Mouse (Mus musculus) kidney, postnatal 36 days (tissue): ENCODE results near the gene Phlpp1.

Experiments used
- DNase-seq, 2 experiments: peaks; one replicate each; pipeline ENCODE4 v3.0.0; 2021 to 2022; ENCODE audit warnings: mixed read lengths in 2 of 2

The Phlpp1 gene

DNA sequence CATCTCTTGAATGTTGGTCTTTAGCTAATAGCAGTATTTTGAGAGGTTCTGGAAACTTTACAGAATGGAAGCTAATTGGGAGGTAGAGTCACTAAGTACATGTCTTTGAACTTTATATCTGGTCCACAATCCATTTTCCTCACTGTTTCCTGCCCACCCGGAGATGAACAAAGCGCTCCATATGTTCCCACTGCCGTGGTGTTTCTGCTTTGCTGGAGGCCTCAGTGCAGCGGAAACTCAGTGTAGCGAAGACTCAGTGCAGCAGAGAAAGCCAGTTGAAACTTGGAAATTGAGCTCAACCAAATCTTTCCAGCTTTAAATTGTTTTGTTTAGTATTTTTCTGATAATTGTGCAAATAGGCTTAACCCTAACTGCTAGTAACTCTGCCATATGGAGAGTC is 26.4 kb downstream of the Phlpp1 start:
- DNase-seq: no peak

DNA sequence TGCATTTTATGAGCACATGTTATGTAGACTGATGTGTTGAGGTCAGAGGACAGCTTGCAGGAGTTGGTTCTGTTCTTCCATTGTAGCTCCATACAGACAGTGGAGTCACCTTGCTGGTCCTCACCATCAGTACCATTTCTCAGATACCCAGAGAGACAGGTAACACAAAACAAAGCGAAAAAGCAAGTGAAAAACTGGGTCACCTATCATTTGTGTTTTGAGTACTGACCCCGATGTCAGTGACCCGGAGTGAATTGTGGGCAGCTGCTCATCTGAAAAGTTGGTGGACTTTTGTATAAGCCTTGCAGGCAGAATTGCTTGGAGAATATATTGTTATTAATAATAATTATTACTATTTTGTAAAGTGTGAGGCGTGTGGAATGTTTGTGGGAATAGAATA is 27.6 kb downstream of the Phlpp1 start:
- no peak for DNase-seq

- DNase-seq: peak; percentile 78 to 84
These were observed 28.1 kb downstream of the Phlpp1 start for GRCm38 (mm10) chr1:106199686-106200085.

- no peak for DNase-seq
These were observed 29.5 kb downstream of the Phlpp1 start for GRCm38 (mm10) chr1:106201025-106201424.

DNA sequence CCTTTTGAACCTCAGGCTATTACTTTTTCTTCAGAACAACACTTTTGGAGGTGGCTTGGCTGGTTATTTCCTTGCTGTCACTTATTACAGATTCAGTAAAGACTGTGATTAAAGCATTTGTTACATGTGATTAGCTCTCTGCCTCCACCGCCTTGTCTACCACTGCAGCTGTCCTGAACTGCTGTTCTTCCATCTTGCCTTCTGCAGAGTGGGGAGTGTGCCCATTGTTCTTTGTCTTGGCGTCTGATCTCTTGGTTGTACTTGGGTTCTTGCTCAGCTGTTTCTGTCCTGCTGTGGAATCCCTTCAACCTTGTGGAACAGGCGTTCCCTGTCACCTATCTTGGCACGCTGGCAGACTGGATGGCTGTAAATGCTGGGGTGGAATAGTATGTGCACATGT is 30.4 kb downstream of the Phlpp1 start:
- no peak for DNase-seq

DNA sequence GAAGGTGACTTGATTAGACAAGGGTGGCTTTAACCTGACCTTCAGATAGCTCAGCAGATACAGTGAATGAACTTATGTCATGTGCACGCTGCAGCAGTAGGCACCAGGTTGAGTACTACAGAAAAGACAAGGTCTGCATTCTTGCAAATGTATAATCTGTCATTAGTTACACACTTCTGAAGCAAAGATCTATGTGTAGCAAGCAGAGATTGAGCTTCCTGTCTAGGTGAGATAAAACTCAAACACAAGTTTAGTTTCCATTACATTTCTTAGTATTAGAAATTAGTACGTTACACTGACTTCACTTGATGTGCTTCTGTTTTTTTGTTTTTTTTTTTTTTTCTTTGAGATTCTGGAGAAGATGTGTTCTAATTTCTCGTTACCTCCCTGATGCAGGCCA is 32.4 kb downstream of the Phlpp1 start:
- no peak for DNase-seq

GRCm38 (mm10) chr1:106204350-106204749 is 32.8 kb downstream of the Phlpp1 start:
- DNase-seq: no peak

DNA sequence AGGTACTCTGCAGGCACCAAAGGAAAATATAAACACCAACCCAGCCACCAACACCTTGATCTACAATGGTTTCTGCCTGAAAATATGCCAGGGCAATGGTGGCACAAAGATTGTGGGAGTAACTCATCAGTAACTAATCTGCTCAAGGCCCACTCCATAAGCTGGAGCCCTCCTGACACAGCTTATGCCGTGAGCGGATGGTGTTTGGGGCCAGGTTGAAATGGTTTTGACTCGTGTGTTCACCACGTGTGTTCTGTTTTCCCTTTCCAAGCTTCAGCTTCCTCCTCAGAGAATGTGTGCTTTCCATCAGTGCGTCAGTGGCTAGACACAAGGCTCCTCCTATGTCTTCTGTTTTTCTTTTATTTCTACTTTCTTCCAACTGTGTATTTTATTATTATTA is 37.0 kb downstream of the Phlpp1 start:
- no peak for DNase-seq

DNA sequence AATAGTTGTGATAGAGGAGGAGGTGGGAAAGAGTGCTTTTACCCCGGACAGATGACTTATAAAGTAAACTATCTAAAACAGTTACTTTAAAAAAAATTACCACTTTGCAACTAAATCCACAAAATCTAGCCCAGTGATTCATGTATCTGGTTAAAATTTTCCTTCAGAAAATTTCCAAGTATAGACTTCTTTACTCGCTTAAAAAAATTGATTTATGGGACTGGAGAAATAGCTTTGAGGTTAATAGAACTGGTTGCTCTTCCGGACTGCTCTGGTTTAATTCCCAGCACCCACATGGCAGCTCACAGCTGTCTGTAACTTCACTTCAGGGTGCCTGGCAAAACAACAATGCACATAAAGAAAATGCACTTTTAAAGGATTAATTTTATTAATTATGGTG is 38.9 kb downstream of the Phlpp1 start:
- no peak for DNase-seq

DNA sequence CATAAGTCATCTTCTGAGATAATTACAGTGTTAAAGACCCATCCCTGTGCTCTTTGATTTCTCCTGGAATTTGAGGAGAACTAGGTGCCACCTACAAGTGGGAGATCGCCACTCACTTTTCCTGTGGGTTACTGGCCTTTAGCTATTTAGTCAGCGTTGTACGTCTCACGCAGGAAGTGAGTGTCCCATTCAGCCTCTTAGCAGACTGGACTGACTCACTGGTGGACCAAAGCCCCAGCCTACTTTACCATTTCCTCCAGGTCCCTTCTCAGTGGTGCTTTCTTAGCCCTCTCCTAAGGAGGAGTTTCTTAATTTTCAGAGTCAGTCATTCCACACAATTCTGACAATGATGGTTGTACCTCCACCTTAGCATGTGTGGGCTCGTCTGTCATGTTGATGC is 39.6 kb downstream of the Phlpp1 start:
- no peak for DNase-seq

GRCm38 (mm10) chr1:106220431-106220830 is 48.9 kb downstream of the Phlpp1 start:
- DNase-seq: no peak

DNA sequence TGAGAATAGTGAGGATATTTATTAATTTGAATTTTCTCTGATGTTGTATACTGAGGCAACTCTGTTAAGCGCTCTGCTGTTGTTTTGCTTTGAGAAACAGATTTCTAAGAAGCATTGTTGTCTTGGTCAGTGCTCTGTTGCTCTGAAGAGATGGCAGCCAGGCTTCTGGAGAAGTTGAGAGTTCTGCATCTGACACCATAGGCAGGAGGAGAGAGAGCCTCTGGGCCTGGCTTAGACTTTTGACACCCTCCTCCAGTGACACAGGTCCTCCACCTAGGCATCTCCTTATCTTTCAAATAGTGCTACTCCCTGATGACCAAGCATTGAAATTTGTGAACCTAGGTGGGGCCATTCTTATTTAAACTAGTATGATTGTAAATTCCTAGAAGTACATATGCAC is 49.8 kb downstream of the Phlpp1 start:
- DNase-seq: no peak

- DNase-seq: no peak
These were observed 50.4 kb downstream of the Phlpp1 start for GRCm38 (mm10) chr1:106221964-106222363.

DNA sequence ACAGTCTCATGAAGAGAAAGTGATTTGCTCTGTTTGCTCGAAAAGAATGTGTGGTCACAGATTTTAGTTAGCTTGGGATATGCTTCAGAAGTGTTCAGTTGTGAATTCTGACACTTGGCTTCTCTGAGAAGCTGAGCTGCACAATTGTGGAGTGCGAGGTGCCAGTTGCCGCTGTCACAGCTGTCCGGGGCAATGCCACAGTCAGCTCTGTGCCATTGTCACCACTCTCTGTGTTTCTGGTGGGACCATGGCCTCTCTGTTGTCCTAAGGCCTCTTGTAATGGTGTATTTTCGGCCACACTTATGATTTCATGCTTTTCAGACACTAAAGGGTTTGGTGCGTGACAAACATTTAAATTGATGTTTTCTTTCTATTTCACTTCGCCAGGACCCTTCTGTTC is 55.1 kb downstream of the Phlpp1 start:
- DNase-seq: no peak

DNA sequence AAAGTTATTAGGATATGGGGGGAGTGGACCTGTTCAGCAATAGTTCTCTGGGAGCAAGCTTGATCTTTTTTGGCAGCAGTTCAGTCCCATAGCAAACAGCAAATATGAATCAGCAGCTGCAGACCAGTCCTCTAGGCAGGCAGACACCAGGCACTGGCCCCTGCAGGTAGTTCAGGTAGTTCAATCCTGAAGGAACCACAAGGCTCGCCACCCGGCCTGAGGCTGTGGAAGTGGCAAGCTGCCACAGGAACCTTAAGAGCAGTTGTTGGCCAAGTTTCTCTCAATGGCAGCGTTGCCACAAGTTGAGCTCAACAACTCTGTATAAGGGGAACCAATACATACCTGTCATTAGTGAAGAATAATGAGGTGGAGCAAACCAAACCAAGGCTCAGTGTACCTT is 58.8 kb downstream of the Phlpp1 start:
- peak; percentile 37 to 58 for DNase-seq

DNA sequence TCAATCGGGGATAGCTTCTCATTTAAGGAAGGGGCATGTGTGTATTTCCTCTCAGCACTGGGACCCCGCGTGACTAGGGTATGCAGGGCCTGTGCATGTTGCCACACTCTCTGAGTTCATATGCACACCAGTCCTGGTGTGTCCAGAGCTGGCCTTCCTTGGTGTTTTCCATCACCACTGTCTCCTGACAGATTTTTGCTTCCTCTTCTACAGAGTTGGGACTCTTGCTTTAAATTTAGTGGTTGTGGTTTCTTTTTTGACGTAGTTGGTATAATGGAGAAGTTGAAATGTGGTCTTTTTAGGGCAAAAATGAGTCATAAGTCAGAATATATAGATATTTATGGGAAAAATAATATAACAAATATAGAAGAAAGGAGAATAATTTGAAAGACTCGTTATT is 59.8 kb downstream of the Phlpp1 start:
- no peak for DNase-seq

DNA sequence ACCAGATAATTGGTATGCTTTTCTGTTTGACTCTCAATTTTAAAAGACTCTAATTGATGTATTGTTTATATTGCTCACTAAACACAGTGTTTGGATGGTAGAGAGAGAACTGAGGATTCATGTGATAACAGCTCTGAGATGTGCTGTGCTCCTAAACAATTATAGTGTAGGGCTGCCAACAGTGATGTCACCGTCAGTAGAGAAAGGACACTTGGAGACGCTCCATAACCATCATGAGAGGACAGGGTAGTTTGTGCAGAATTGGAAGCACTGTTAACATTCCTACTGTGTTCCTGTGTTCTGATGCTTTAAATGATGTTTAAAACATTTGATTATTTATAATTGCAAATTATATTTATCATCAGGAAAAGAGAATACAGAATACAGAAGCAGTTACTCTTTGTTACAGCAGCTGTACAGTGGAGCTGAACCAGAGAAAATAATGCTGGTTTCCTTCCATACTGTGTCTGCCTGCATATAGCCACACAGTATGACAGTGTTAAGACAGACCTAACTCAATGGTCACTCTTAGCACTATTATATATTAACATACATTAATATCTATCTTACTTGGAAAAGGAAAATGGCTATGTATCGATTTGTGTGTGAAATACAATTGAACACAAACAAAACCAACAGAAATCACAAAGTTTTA is 60.4 kb downstream of the Phlpp1 start:
- peak; percentile 57 to 60 for DNase-seq

- DNase-seq: peak; percentile 63 to 70
These were observed 60.9 kb downstream of the Phlpp1 start for GRCm38 (mm10) chr1:106232460-106232850.

DNA sequence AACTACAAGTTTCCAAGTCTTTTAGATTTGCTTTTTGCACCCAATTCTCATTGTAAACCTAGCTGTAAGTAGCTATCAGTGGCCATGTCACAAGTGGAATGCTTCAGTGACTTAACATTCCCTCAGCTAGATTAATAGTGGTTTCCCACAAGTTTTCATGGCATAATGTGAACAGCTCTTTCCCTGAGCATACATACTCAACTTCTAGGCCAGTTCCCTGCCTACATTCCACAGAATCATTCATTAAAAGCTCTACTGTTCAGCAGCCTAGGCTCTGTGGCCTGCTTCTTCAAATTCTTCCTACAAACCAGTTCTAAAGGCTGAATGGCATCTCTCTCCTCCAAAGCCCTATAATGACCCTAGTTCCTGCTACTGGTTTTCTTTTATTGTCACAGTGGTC is 65.4 kb downstream of the Phlpp1 start:
- DNase-seq: no peak

GRCm38 (mm10) chr1:106240116-106240685 is 68.6 kb downstream of the Phlpp1 start:
- DNase-seq: no peak

- DNase-seq: no peak
These were observed 69.5 kb downstream of the Phlpp1 start for GRCm38 (mm10) chr1:106241059-106241458.

GRCm38 (mm10) chr1:106242129-106242528 is 70.6 kb downstream of the Phlpp1 start:
- DNase-seq: peak; percentile 46 to 78

GRCm38 (mm10) chr1:106243371-106243770 is 71.8 kb downstream of the Phlpp1 start:
- peak in 1 of 2 experiments; percentile 65 for DNase-seq

- DNase-seq: no peak
These were observed 72.7 kb downstream of the Phlpp1 start for GRCm38 (mm10) chr1:106244245-106244644.

GRCm38 (mm10) chr1:106254047-106254446 is 82.5 kb downstream of the Phlpp1 start:
- no peak for DNase-seq
